Mouse (Mus musculus): ENCODE measurements around the gene Tbx5.
"Not testable (repeated sequence)": the region's sequence is repeated elsewhere in the genome, so short reads cannot be mapped to it uniquely, and the experiment has no call there.

Gene Tbx5

DNA sequence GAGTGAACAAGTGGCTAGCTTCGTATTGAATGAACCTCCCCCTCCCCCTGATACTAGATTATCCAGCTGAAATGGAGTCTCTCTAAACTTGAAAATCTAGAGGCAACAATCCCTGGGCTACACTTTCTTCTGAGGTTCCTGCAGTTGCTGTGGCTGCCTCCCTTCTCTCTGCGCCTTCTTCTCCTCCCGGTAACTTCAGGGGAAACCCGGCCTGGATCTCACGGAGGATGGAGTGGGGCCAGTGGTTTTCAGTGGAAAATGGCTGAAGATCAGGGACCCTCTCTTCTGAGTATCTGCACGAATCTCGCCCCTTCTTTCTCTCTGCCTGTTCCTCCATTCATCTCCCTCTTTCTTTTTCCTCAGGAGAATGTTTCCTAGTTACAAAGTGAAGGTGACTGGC lies 7.9 kb downstream of the Tbx5 start:
- in situ Hi-C loops (cut with MboI; ENCODE audit: unreplicated experiment in 2 of 2): no loop called here

- in situ Hi-C loops (cut with MboI; ENCODE audit: unreplicated experiment in 2 of 2): no loop called here
Observed at GRCm38 (mm10) chr5:119841634-119842420, 9.4 kb downstream of the Tbx5 start.

- in situ Hi-C loops (cut with MboI; ENCODE audit: unreplicated experiment in 2 of 2): no loop called here
Observed at GRCm38 (mm10) chr5:119842701-119843393, 10.4 kb downstream of the Tbx5 start.

DNA sequence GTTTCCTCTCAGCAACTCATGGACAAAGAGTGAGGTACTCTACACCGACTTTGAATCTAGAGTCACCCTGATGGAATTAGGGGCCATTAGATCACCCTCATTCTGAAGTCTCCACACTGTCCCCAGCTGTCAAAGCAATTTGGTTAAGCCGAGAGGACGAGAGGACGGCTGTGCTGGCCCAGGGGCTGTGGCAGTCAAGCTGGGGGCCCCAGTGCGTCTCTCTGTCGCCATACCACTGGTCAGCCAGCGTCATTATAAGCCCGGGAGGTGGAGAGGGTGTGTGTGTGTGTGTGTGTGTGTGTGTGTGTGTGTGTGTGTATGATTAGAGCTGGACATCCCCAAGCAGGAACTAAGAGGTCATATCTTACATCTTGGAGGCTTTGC lies 10.9 kb downstream of the Tbx5 start:
- in situ Hi-C loops (cut with MboI; ENCODE audit: unreplicated experiment in 2 of 2): no loop called here

DNA sequence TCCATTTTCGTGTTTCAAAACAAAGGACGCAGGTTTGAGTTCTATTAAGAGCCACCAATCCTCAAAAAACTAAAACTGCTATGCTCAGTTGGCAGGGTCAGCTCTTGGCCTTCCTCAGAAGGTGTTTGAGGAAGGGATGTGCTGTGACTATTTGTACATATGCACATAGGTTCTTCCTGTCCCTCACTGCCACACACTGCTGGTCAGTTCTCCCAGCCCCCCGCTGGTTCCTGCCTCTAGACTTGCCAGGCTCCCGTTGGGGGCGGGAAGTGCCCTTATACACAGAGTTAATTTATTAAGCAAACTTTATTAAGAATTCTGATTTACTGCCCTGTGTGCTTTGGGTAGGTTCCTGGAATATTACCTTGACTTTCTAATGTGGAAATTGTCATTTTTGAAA lies 11.9 kb downstream of the Tbx5 start:
- in situ Hi-C loops (cut with MboI; ENCODE audit: unreplicated experiment in 2 of 2): no loop called here

- in situ Hi-C loops (cut with MboI; ENCODE audit: unreplicated experiment in 2 of 2): no loop called here
Observed at GRCm38 (mm10) chr5:119844994-119845393, 12.5 kb downstream of the Tbx5 start.

DNA sequence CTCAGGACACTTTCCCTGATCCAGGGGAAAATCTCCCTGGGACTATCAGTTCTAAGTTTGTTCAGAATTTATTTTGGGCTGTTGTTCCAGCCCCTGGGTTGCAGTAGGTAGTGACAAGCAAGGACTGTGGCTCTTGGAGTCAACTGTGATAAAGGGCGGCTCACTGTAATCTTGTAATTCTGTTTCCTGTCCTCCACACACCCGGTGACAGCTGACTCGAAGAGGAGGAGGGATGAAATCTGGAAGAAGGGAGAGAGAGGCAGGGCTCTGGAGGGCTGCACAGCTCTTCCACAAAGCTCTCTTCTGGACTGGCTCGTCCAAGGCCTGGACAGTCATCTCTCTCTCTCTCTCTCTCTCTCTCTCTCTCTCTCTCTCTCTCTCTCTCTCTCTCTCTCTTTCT lies 24.6 kb downstream of the Tbx5 start:
- in situ Hi-C loops (cut with MboI; ENCODE audit: unreplicated experiment in 2 of 2): no loop called here

DNA sequence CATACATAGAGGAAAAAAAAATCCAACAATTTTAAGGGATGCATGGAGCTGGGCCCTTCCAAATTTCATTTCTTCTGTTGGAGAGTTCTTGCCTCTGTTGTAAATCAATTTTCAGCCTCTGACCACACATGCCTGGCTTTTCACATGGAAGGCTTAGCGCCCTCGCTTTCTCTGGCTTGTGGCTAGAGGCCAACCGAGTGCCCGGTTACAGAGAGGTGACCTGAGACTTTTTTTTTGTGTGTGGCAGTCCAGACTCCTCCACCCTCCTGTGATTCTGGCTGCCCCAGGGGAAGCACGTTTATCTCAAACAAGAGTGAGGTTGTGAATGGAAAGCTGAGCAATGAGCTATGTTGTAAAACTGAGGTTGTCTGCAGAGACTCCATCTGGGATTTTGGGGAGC lies 28.8 kb downstream of the Tbx5 start:
- in situ Hi-C loops (cut with MboI; ENCODE audit: unreplicated experiment in 2 of 2): no loop called here

- in situ Hi-C loops (cut with MboI; ENCODE audit: unreplicated experiment in 2 of 2): no loop called here
Observed at GRCm38 (mm10) chr5:119862431-119862830, 30.0 kb downstream of the Tbx5 start.

DNA sequence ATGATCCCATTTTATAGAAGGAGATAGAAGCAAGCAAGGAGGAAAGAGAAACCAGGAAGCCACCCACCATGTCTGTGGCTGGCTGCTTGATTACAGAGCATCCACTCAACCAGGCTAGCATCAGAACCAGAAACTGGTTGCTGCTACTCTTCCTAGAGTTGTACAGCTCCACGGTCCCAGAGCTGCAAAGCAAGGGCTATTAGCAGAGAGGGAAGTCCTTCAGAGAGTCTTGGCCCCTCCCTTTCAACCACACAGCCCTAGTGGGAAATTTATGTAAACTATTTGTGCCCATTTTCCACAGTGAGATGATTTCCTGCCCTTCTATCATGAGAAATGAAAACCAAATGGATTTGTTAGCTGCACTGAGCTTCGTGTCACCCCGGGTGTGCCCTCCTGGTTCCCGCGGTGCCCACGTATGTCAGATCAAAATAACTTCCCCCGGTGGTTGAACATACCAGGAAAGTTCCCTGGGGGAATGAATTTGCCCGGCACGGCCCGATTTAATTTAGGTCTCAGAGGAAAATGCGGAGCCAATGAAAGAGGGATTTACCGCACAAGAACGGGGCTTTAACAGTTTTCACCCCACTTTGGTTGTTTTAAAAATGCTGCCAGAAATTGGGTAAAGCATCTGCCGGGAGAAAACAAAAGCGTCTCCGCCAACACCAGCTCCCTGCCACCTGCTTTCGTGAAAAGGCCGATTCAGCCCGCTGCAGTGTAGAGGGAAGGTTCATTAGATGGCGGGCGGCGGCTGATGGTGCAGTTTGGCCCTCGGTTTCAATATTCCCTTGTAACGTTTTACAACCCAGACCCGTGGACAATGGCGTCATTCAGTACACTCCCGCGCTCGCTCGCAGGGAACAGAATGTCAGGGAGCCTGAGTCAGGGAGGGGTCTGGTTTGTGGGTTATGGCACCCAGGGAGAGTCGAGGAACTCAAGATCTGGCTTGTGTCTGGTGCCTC lies 34.1 kb downstream of the Tbx5 start:
- in situ Hi-C loops (cut with MboI; ENCODE audit: unreplicated experiment in 2 of 2): no loop called here

DNA sequence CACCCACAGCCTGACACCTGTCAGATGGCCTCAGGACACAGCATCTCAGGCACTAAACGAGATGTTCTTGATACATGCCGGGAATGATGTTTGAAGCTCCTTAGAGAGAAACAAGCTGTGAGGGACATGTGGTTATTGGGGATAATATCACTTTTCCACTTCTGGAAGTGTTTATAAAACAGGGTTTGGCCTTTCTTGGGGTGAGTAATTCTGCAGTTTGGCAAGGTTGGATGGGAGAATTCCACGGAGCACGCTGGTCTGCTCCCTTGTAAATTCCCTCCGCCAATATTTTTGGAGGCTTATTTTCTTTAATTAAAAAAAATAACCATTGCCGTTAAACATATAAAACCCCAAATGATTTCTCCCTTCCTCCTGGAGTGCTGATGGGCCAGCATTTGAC lies 35.5 kb downstream of the Tbx5 start:
- in situ Hi-C loops (cut with MboI; ENCODE audit: unreplicated experiment in 2 of 2): no loop called here

GRCm38 (mm10) chr5:119875421-119875820 lies 43.0 kb downstream of the Tbx5 start:
- in situ Hi-C loops (cut with MboI; ENCODE audit: unreplicated experiment in 2 of 2): no loop called here

DNA sequence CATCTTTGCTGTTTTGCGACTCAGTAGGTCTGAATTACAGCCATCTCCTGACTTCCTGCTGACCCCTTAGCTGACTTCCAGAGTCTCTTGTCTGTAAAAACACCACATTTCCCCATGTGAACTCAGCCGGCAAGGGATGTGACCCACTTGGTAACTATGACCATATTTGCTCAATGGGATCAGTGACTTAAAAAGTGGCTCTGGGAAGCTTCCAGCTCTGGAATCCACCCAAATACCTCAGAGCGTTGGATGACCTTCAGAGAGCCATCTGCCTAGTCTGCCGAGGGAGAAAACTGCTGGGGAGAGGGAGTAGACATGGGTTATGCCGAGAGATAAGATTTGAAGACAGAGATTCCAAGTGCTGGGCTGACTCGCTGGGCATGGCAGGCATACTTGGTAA lies 44.7 kb downstream of the Tbx5 start:
- in situ Hi-C loops (cut with MboI; ENCODE audit: unreplicated experiment in 2 of 2): no loop called here

- in situ Hi-C loops (cut with MboI; ENCODE audit: unreplicated experiment in 2 of 2): no loop called here
Observed at GRCm38 (mm10) chr5:119885595-119885994, 53.1 kb downstream of the Tbx5 start.

DNA sequence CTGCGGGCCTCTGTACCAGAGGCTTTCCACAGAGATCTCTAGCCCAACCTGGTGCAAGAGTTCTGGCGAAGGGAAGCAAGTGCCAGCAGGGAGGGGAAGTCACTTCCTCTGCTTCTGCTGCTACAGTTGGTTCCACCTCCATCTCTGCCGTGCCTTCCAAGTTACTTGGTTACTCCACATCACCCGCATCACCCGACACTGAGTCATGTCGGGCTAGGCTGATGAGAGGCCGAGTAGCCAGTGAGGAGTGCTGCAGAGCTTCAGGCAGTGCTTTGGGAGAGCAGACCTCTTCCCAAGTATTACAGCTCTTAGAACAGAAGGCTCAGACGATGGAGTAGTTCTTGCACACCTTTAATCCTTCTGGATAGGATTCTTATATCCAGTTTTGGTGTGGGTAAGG lies 54.9 kb downstream of the Tbx5 start:
- in situ Hi-C loops (cut with MboI; ENCODE audit: unreplicated experiment in 2 of 2): no loop called here

DNA sequence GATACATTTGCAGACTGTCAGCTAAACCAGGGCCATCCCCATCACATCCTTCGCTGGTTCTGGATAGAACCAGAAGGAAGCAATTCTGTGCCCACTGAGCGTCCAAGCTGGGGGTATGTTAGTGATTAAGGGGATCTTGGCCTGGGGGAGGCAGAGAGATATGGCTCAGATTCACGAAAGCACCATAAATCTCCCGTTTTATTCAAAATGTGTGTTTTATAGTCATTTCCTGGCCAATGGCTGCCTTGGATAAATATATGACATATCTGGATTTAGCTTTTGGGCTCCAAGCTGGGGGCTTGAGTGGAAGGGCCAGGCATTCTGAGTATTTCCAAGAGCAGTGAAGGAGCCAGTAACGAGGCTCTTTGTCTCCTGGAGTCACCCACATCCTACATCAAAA lies 59.5 kb downstream of the Tbx5 start:
- in situ Hi-C loops (cut with MboI; ENCODE audit: unreplicated experiment in 2 of 2): no loop called here

DNA sequence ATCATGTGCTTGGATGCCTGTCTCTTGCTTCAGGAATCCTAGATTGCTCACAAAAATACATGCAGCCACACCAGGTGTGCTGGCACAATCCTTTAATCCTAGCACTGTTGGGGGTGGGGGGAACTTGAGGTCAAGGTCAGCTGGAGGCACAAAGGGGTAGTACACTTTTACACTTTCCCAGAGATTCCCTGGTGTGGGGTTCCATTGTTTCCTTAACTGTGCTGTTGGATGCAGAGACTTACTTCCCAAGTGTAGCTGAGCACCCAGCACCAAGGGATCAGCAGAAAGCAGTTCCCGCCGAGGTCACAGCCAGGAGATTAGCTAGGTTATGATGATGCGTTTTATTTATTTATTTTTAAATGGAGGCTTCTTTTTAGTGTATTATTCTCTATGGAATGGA lies 60.6 kb downstream of the Tbx5 start:
- in situ Hi-C loops (cut with MboI; ENCODE audit: unreplicated experiment in 2 of 2): no loop called here

GRCm38 (mm10) chr5:119896605-119897004 lies 64.1 kb downstream of the Tbx5 start:
- in situ Hi-C loops (cut with MboI; ENCODE audit: unreplicated experiment in 2 of 2): no loop called here

GRCm38 (mm10) chr5:119916551-119917171 lies 84.2 kb downstream of the Tbx5 start:
- in situ Hi-C loops (cut with MboI; ENCODE audit: unreplicated experiment in 2 of 2): no loop called here

- in situ Hi-C loops (cut with MboI; ENCODE audit: unreplicated experiment in 2 of 2): not testable (repeated sequence)
Observed at GRCm38 (mm10) chr5:119918381-119918780, 85.9 kb downstream of the Tbx5 start.

DNA sequence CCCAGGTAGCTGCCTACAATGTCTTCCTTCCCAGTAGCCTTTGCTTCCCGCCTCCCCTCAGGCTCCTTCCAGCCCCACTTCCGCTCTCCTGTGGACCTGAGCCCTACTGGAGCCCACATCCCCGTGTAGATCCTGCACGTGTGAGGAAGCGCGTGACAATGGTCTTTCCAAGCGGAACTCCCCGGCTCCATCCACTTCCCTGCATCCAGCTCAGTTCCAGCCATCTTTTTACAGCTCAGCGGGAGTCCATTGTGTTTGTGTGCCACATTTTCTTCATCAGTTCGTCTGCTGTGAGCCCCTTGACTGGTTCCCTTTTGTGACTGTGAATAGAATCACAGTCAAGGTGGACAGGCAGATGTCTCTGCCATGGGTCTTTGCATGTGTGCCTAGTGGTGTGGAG lies 88.5 kb downstream of the Tbx5 start:
- in situ Hi-C loops (cut with MboI; ENCODE audit: unreplicated experiment in 2 of 2): no loop called here

All from v-Abl transformed pro-B cells (cell line).